Mouse (Mus musculus) hindbrain, embryonic 14.5 days (tissue): Measurements from ENCODE around the gene Grik3. TPM values are rescaled to one million over a fixed set of nuclear protein-coding genes. Genes with fewer than 3 reads are reported as not detected.
A peak's percentile ranks its signal among the peaks of the same experiment; 100 is the strongest.

ENCODE experiments used
- ATAC-seq: fragments of 200-750 bp; cut with Nextera tagmentation; 2 replicates; pipeline ENCODE4 v1.8.0; 2017; ENCODE audit warnings: moderate number of reproducible peaks, mild to moderate bottlenecking, moderate TSS enrichment, moderate library complexity; ENCODE audit not compliant: low FRiP score
- DNase-seq: peaks from one replicate; pipeline ENCODE4 v3.0.0-alpha.2; 2015; ENCODE audit warnings: low spot score
- H3K27ac ChIP-seq: fragments of 300-500 bp; sonication (generic); 2 replicates; pipeline ENCODE4 v1.5.1; 2014; ENCODE audit warnings: mild to moderate bottlenecking, moderate library complexity
- H3K27me3 ChIP-seq: fragments of 300-500 bp; sonication (generic); 2 replicates; pipeline ENCODE4 v1.6.1; 2014; ENCODE audit warnings: mild to moderate bottlenecking, low read length, mixed read lengths; ENCODE audit not compliant: control insufficient read depth, insufficient read depth
- H3K36me3 ChIP-seq: fragments of 300-500 bp; sonication (generic); replicated peaks from 2 replicates; pipeline ENCODE4 v1.6.1; 2014; ENCODE audit not compliant: control insufficient read depth, insufficient read depth
- H3K4me1 ChIP-seq: fragments of 300-500 bp; sonication (generic); replicated peaks from 2 replicates; pipeline ENCODE4 v1.6.1; 2014; ENCODE audit warnings: antibody characterized with exemption, low read length, mixed read lengths; ENCODE audit not compliant: control insufficient read depth, insufficient read depth
- H3K4me2 ChIP-seq: fragments of 300-500 bp; sonication (generic); replicated peaks from 2 replicates; pipeline ENCODE4 v1.6.1; 2014; ENCODE audit warnings: mild to moderate bottlenecking, moderate library complexity
- H3K4me3 ChIP-seq: fragments of 300-500 bp; sonication (generic); replicated peaks from 2 replicates; pipeline ENCODE4 v1.5.1; 2014; ENCODE audit warnings: mild to moderate bottlenecking, low read length
- H3K9ac ChIP-seq: fragments of 300-500 bp; sonication (generic); 2 replicates; pipeline ENCODE4 v1.6.1; 2014
- H3K9me3 ChIP-seq: fragments of 300-500 bp; sonication (generic); 2 replicates; pipeline ENCODE4 v1.6.1; 2016; ENCODE audit warnings: low read length; ENCODE audit not compliant: control insufficient read depth
- WGBS: fragments of 180-500 bp; shearing (Covaris S2); extraction: QIAGEN DNeasy Blood & Tissue Kit; methylation state at CpG from one replicate; pipeline ENCODE4 v1.1.7; 2014; 5-methylcytosine and 5-hydroxymethylcytosine counted together
- polyA plus RNA-seq: library from polyadenylated mRNA; unstranded; fragments of >200 nt; fragmentation: Nextera tagmentation; extraction: Ambion mirVana; gene quantifications from 2 replicates; pipeline ENCODE4 v1.2.1, GENCODE M21; 2014

Grik3 gene
- polyA plus RNA-seq, 1 experiment from 2014 or later, result 6.0 TPM

DNA sequence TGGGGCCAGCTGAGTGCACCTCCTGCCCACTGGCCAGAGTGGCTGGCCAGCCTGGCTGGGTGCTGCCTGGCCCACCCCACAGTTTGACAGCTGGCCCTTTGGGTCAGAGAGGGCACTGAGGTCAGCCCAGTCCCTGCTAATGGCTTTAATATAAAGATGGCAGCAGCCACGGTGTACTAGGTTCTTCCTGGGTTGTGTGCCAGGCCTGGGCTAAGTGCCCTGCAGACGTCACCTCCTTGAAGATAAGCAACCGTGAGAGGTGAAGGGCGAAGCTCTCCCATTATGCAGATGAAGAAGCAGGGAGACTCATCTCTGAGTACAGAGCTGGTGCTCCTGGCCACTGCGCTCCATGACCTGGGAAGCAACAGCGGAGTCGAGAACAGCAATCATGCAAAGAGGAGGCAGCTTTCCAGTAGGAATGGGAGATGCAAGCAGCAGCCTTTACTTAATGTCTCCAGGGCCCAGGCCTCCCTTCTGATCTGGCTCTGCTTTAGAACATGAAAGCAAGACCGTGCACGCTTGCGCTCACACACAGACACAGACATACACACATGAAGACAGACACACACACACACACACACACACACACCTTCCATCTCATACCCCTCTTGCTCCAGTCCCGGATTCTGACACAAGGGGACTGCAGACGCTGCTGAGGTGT, 81.3 kb downstream of the Grik3 start:
- H3K9ac ChIP-seq, result no peak overlapping the region
- ATAC-seq, result no peak
- no peak overlapping the region for H3K4me2 ChIP-seq
- WGBS, result 35% methylated on average over 12 of the region's 12 CpGs
- no peak for DNase-seq
- H3K4me3 ChIP-seq, result no peak overlapping the region
- H3K36me3 ChIP-seq, result no peaks in the 10 kb centered on the region
- H3K9me3 ChIP-seq, result no peaks in the 10 kb centered on the region
- no peaks in the 10 kb centered on the region for H3K27me3 ChIP-seq
- H3K27ac ChIP-seq, result no peak overlapping the region
- peaks cover 23% of the 10 kb centered on the region for H3K4me1 ChIP-seq

DNA sequence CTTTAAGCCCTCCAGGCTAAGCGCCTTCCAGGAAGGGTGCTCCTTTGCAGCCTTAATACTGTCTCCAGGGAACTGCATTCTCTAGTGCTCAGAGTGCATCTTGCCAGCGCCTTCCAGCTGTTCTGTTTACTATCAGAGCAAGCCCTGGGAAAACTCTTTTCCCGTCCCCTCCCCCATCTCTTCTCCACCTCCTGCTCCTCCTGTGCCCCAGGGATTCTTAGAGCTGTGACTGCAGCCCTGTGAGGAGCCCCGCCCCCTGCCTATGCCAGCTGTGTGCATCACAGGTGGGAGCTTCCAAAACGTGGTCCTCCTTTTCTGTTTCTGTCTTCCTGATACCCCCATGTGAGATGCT, 81.8 kb downstream of the Grik3 start:
- Histone ChIP-seq H3K36me3 (no peaks in the 10 kb centered on the region), H3K4me1 (peaks cover 23% of the 10 kb centered on the region), H3K4me3 (no peak overlapping the region), H3K9ac (no peak overlapping the region), H3K27me3 (no peaks in the 10 kb centered on the region), H3K9me3 (no peaks in the 10 kb centered on the region), H3K27ac (no peak overlapping the region), H3K4me2 (no peak overlapping the region)
- no peak for ATAC-seq
- 8% methylated on average over 5 of the region's 5 CpGs for WGBS
- DNase-seq, result no peak

DNA sequence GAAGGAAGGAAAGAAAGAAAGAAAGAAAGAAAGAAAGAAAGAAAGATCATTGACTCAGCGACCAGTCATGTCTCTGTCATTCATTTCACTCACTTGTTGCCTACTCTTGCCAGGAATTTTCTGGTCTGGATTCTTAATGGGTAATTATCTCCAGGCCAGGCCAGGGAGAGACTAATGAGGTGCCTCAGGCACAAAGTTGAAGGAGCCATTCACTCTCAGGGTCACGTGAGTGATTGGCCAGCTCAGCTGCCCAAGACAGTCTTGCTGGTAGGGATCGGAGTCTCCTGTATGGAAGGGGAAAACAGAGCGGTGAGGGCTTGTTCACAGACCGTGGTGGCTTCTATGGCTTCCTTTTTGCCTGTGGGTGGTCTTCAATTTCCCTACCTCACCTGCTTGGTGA, 82.5 kb downstream of the Grik3 start:
- H3K27me3 ChIP-seq, result no peaks in the 10 kb centered on the region
- 38% methylated on average over 5 of the region's 5 CpGs for WGBS
- no peak overlapping the region for H3K4me2 ChIP-seq
- no peak overlapping the region for H3K4me3 ChIP-seq
- H3K4me1 ChIP-seq, result peaks cover 23% of the 10 kb centered on the region
- H3K9me3 ChIP-seq, result no peaks in the 10 kb centered on the region
- no peak for ATAC-seq
- H3K36me3 ChIP-seq, result no peaks in the 10 kb centered on the region
- no peak for DNase-seq
- H3K27ac ChIP-seq, result no peak overlapping the region
- H3K9ac ChIP-seq, result no peak overlapping the region

DNA sequence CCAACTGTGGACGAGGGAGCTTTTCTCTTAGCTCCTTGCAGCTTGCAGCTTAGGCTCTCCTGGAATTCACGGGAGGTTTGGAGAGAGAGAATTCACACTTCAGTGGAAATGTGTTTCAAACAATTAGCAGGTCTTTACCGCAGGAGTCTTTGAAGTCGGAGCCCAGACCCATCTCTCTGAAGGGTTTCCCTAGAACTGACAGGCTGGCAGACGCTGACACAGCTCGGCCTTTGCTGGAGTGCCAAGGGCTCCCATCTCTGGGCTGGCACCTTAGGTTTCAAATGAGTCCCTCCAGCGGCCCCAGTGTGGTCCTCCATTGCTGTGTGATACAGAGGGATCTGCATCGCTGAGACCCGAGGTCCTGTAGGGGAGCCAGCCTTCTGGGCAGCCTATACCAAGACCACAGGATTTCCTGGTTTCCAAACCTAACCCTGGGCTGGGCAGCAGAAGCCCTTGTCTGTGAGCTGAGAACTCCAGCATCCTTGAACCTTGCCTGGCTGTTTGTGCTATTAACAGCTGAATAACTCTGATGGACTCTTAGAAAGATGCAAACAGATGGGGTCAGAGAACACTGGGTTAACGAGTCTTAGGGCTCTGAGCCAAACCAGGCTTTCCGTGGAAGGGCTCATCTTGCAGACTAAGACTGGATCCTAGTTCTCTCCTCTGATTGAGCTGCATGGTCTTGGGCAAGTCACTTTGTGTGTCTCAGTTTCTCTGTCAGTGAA, 83.6 kb downstream of the Grik3 start:
- Histone ChIP-seq H3K9ac (no peak overlapping the region), H3K4me1 (peaks cover 23% of the 10 kb centered on the region), H3K27ac (no peak overlapping the region), H3K9me3 (no peaks in the 10 kb centered on the region), H3K4me3 (no peak overlapping the region), H3K36me3 (no peaks in the 10 kb centered on the region), H3K4me2 (no peak overlapping the region), H3K27me3 (no peaks in the 10 kb centered on the region)
- 32% methylated on average over 11 of the region's 11 CpGs for WGBS
- no peak for ATAC-seq
- DNase-seq, result peak; percentile 49

DNA sequence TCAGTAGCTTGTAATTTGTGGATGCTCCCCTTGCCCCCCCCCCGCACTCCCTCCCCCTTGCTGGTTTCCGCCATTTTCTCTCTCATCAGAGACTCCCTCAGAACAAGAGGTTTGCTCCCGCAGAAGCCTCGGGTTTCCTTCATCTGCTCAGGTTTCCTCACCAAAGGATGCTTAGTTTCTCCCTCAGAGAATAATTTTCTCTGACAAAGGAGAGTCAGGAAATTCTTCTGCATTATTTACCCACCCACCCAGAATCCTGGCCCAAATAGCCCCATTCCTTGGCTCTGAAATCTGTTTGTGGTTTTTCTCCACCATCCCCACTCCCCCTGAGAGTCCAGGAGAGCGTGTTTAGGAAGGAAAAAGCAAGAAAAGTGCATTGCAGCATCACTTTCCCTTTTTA, 89.8 kb downstream of the Grik3 start:
- 37% methylated on average over 5 of the region's 5 CpGs for WGBS
- Histone ChIP-seq H3K4me3 (no peak overlapping the region), H3K27ac (no peak overlapping the region), H3K36me3 (no peaks in the 10 kb centered on the region), H3K4me2 (no peak overlapping the region), H3K27me3 (no peaks in the 10 kb centered on the region), H3K9me3 (no peaks in the 10 kb centered on the region), H3K4me1 (no peaks in the 10 kb centered on the region; the same call in 1 of the 2 replicates), H3K9ac (no peak overlapping the region)
- DNase-seq (no peak), ATAC-seq (no peak)

DNA sequence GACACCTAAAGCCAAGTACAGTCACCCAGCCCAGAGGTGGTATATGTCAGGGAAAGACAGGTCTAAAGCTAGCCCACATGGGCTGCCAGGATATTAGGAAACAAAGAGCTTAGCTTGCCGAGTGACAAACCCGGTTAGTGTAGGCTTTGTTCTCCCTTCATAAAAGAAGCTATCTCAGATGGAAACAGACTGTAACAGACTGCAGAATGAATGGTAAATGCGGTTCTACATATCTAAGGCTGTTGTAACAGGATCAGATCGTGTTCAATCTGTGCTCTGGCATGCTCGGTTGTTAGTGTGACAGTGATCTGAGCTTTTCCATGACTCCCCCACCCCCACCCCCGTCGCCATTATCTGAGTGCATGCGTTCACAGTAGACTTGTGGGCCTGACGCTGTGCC, 92.8 kb downstream of the Grik3 start:
- H3K9ac ChIP-seq, result no peak overlapping the region
- WGBS, result 78% methylated on average over 9 of the region's 9 CpGs
- DNase-seq (no peak), ATAC-seq (no peak)
- peaks cover 5% of the 10 kb centered on the region; the same call in 1 of the 2 replicates for H3K27me3 ChIP-seq
- H3K36me3 ChIP-seq, result no peaks in the 10 kb centered on the region
- H3K4me1 ChIP-seq, result peaks cover 13% of the 10 kb centered on the region
- no peak overlapping the region for H3K27ac ChIP-seq
- H3K4me2 ChIP-seq, result no peak overlapping the region
- no peaks in the 10 kb centered on the region for H3K9me3 ChIP-seq
- H3K4me3 ChIP-seq, result no peak overlapping the region

DNA sequence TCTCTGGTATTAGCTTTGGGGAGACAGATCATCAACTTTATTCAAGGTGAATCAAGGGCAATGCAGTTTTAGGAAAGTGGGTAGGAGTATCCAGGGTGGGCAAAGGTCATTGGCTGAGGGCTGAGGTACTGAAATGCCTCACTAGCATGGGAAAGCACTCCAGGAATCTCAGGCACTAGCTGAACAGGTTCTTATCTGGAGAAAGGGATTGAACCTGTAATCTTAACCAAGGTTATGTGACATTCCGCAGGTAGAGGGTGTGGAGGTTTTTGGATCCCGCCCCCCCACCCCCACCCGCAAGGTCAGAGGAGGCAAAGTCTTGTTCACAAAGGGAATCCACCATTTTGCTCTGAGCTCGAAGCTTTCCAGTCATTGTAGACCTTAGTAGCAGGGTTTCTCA, 93.4 kb downstream of the Grik3 start:
- Histone ChIP-seq H3K4me1 (peaks cover 16% of the 10 kb centered on the region), H3K4me2 (no peak overlapping the region)
- WGBS, result 86% methylated on average over 4 of the region's 4 CpGs

DNA sequence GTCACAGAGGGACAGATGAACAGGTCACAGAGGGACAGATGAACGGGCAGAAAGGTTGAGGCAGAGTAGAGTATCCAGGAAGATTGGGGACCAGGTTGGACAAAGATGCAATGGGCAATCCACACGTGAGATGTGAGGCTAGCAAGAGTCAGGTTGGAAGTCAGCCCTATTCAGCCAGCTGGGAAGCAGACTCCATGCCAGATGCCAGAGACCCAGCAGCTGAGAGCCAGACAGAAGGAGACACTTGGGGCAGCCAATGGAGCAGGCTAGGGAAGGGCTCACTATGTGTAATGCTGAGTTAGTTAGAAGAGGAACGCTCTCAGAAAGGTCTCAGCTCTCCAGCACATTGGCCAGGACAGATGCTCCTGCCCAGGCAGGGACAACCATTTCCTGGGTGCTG, 94.2 kb downstream of the Grik3 start:
- ATAC-seq, result no peak
- no peak for DNase-seq
- H3K27ac ChIP-seq, result no peak overlapping the region
- no peaks in the 10 kb centered on the region for H3K36me3 ChIP-seq
- peaks cover 20% of the 10 kb centered on the region for H3K4me1 ChIP-seq
- peaks cover 5% of the 10 kb centered on the region for H3K27me3 ChIP-seq
- 80% methylated on average over 3 of the region's 3 CpGs for WGBS
- no peak overlapping the region for H3K4me3 ChIP-seq
- no peak overlapping the region for H3K9ac ChIP-seq
- H3K9me3 ChIP-seq, result no peaks in the 10 kb centered on the region
- H3K4me2 ChIP-seq, result no peak overlapping the region

More for the DNA sequence above, 93.4 kb downstream of the Grik3 start:
- Histone ChIP-seq H3K36me3 (no peaks in the 10 kb centered on the region), H3K9ac (no peak overlapping the region), H3K9me3 (no peaks in the 10 kb centered on the region), H3K4me3 (no peak overlapping the region), H3K27ac (no peak overlapping the region), H3K27me3 (peaks cover 5% of the 10 kb centered on the region; the same call in 1 of the 2 replicates)
- DNase-seq (no peak), ATAC-seq (no peak)

DNA sequence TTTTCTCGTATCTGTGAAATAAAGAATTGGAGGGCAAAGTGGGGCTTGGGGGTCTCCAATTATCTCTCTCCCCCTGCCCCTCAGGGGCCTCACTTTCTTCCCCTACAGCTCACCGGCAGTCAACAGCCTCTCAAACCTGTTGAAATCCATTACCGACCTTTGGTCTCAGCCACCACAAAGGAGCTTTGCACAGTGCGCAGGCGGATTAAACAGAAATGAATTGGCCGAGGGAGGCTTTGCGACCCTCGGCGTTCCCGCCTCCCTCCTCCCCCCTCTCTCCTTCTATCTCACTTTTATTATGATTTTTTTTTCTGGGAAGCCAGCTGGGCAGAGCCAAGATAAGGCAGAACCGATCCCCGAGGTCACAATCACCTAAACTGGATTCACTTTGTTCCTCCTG, 97.1 kb downstream of the Grik3 start:
- no peak overlapping the region for H3K9ac ChIP-seq
- 9% methylated on average over 12 of the region's 12 CpGs for WGBS
- ATAC-seq, result no peak
- no peak overlapping the region for H3K4me3 ChIP-seq
- H3K27ac ChIP-seq, result no peak overlapping the region
- no peak overlapping the region for H3K4me2 ChIP-seq
- no peak for DNase-seq
- peaks cover 5% of the 10 kb centered on the region for H3K27me3 ChIP-seq
- H3K36me3 ChIP-seq, result no peaks in the 10 kb centered on the region
- H3K4me1 ChIP-seq, result peaks cover 44% of the 10 kb centered on the region
- no peaks in the 10 kb centered on the region for H3K9me3 ChIP-seq
